Mouse (Mus musculus) forebrain, embryonic 14.5 days (tissue): Measurements from ENCODE around the gene Eppin. TPM values are rescaled to one million over a fixed set of nuclear protein-coding genes. Genes with fewer than 3 reads are reported as not detected.
A peak's percentile ranks its signal among the peaks of the same experiment; 100 is the strongest.
"Not testable (repeated sequence)": the region's sequence is repeated elsewhere in the genome, so short reads cannot be mapped to it uniquely, and the experiment has no call there.

Experiments
- ATAC-seq: fragments of 200-750 bp; cut with Nextera tagmentation; 2 replicates; pipeline ENCODE4 v1.8.0; 2017; ENCODE audit warnings: mild to moderate bottlenecking, moderate library complexity
- DNase-seq: peaks from one replicate; pipeline ENCODE4 v3.0.0-alpha.2; 2015; ENCODE audit warnings: low spot score
- H3K27ac ChIP-seq: fragments of 300-500 bp; sonication (generic); 2 replicates; pipeline ENCODE4 v1.5.1; 2014; ENCODE audit warnings: low read depth, mild to moderate bottlenecking, control low read depth, low read length, moderate library complexity
- H3K27me3 ChIP-seq: fragments of 300-500 bp; sonication (generic); replicated peaks from 2 replicates; pipeline ENCODE4 v1.6.1; 2014; ENCODE audit warnings: low read length, control low read depth, mixed read lengths; ENCODE audit not compliant: control insufficient read depth, insufficient read depth
- H3K36me3 ChIP-seq: fragments of 300-500 bp; sonication (generic); 2 replicates; pipeline ENCODE4 v1.6.1; 2014; ENCODE audit warnings: low read length, control low read depth; ENCODE audit not compliant: control insufficient read depth, insufficient read depth
- H3K4me1 ChIP-seq: fragments of 300-500 bp; sonication (generic); 2 replicates; pipeline ENCODE4 v1.6.1; 2014; ENCODE audit warnings: antibody characterized with exemption, low read length, control low read depth; ENCODE audit not compliant: control insufficient read depth, insufficient read depth
- H3K4me2 ChIP-seq: fragments of 300-500 bp; sonication (generic); 2 replicates; pipeline ENCODE4 v1.6.1; 2014; ENCODE audit warnings: mild to moderate bottlenecking, control low read depth, low read length
- H3K4me3 ChIP-seq: fragments of 300-500 bp; sonication (generic); 2 replicates; pipeline ENCODE4 v1.5.1; 2014; ENCODE audit warnings: low read depth, low read length, control low read depth
- H3K9ac ChIP-seq: fragments of 300-500 bp; sonication (generic); 2 replicates; pipeline ENCODE4 v1.6.1; 2014; ENCODE audit warnings: mild to moderate bottlenecking, low read length, control low read depth, moderate library complexity
- H3K9me3 ChIP-seq: fragments of 300-500 bp; sonication (generic); replicated peaks from 2 replicates; pipeline ENCODE4 v1.6.1; 2016; ENCODE audit warnings: low read length, control low read depth, mixed read lengths; ENCODE audit not compliant: control insufficient read depth
- WGBS: fragments of 180-500 bp; shearing (Covaris S2); extraction: QIAGEN DNeasy Blood & Tissue Kit; methylation state at CpG from one replicate; pipeline ENCODE4 v1.1.7; 2014; 5-methylcytosine and 5-hydroxymethylcytosine counted together
- polyA plus RNA-seq: library from polyadenylated mRNA; unstranded; fragments of >200 nt; fragmentation: Nextera tagmentation; extraction: Ambion mirVana; gene quantifications from 2 replicates; pipeline ENCODE4 v1.2.1, GENCODE M21; 2014

The Eppin gene
- polyA plus RNA-seq, 1 experiment from 2014 or later: not detected

DNA sequence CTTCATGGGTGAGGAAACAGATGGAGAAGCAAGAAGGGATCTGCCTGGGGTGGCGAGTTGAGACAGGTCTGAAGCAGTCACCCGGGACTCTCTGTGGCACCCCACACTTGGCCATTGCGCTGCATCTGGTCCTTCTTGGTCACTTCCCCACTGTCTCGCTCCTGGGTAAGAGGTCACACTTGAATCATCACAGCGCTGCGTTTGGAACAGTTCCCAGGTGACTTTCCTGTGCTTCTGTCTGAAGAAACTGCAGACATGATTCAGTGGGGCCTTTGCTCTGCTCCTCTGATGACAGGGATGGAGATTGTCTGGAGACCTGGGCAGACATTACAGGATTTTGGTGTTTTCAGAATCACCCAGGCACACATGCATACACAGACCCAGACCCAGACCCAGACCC, 15.4 kb upstream of the Eppin start:
- 78% methylated on average over 6 of the region's 6 CpGs for WGBS
- Histone ChIP-seq H3K4me1 (no peaks in the 10 kb centered on the region), H3K36me3 (no peaks in the 10 kb centered on the region), H3K4me2 (no peak overlapping the region), H3K27ac (no peak overlapping the region), H3K9me3 (no peaks in the 10 kb centered on the region), H3K27me3 (no peaks in the 10 kb centered on the region), H3K9ac (no peak overlapping the region), H3K4me3 (no peak overlapping the region)
- ATAC-seq (no peak), DNase-seq (no peak)

- DNase-seq (no peak), ATAC-seq (no peak)
- H3K4me3 ChIP-seq: no peak overlapping the region
- no peaks in the 10 kb centered on the region for H3K36me3 ChIP-seq
- no peak overlapping the region for H3K27ac ChIP-seq
- WGBS: 87% methylated on average over 8 of the region's 8 CpGs
- no peaks in the 10 kb centered on the region for H3K27me3 ChIP-seq
- no peaks in the 10 kb centered on the region for H3K9me3 ChIP-seq
- H3K4me1 ChIP-seq: no peaks in the 10 kb centered on the region
- no peak overlapping the region for H3K4me2 ChIP-seq
- H3K9ac ChIP-seq: no peak overlapping the region
Observed at GRCm38 (mm10) chr2:164604411-164604810, 11.0 kb upstream of the Eppin start.

DNA sequence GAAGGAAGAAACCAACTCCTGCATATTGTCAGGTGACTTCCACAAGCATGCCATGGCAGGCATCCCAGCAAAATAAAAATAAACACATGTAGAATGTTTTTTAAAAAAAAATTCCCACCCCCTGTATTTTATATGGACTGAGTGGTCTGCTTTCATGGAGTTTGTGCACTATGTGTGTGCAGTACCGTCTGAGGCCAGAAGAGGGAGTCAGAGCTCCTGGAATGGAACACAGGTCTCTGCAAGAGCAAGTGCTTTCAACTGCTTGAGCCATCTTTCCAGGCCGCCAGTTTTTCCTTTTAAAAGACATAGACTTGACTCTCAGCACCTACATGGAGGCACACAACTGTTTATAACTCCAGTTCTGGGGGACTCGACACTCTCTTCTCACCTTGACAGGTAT, 10.1 kb upstream of the Eppin start:
- H3K9ac ChIP-seq: no peak overlapping the region
- DNase-seq (no peak), ATAC-seq (no peak)
- 89% methylated on average over 3 of the region's 3 CpGs for WGBS
- H3K27me3 ChIP-seq: no peaks in the 10 kb centered on the region
- no peak overlapping the region for H3K27ac ChIP-seq
- H3K36me3 ChIP-seq: no peaks in the 10 kb centered on the region
- H3K4me3 ChIP-seq: no peak overlapping the region
- no peak overlapping the region for H3K4me2 ChIP-seq
- H3K9me3 ChIP-seq: no peaks in the 10 kb centered on the region
- no peaks in the 10 kb centered on the region for H3K4me1 ChIP-seq

DNA sequence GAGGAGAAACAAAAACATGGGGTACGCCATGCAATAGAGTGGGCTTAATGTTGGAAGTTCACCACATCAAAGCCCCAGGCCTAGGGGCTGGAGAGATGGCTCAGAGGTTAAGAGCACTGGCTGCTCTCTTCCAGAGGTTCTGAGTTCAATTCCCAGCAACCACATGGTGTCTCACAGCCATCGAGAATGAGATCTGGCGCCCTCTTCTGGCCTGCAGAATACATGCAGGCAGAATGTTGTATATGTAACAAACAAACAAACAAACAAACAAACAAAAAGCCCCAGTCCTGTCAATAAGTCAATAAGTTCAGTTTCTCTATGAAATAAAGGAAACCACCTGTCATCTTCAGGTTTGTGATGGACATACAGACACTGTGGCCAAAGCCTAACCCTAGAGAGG, 6.8 kb upstream of the Eppin start:
- 67% methylated on average over 3 of the region's 3 CpGs for WGBS
- H3K4me1 ChIP-seq: no peaks in the 10 kb centered on the region
- H3K4me2 ChIP-seq: no peak overlapping the region
- H3K27ac ChIP-seq: no peak overlapping the region
- H3K9ac ChIP-seq: no peak overlapping the region
- H3K27me3 ChIP-seq: no peaks in the 10 kb centered on the region
- H3K9me3 ChIP-seq: no peaks in the 10 kb centered on the region
- DNase-seq (no peak), ATAC-seq (no peak)
- no peak overlapping the region for H3K4me3 ChIP-seq
- H3K36me3 ChIP-seq: no peaks in the 10 kb centered on the region

DNA sequence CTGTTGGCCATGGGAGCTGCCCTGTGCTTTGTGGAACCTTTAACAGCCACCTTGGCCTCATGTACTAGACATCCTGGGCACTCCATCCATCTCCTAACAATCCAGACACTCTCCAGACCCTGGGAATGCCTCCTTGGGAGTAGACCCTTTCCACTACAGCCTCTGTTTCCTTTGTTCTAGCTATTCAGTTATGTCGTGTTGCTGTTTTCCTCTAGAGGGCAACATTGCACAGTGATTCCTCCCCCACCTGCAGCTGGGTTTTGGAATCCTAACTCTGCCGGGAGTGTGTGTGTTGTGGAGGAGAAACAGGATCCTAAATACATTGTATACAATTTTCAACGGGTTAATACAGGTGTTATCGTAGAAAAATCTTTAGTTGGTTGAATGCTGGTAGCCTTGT, 1.4 kb downstream of the Eppin start:
- 11% methylated on average over 4 of the region's 4 CpGs for WGBS
- ATAC-seq: peak; percentile 40; the same call in 1 of the 2 replicates

DNA sequence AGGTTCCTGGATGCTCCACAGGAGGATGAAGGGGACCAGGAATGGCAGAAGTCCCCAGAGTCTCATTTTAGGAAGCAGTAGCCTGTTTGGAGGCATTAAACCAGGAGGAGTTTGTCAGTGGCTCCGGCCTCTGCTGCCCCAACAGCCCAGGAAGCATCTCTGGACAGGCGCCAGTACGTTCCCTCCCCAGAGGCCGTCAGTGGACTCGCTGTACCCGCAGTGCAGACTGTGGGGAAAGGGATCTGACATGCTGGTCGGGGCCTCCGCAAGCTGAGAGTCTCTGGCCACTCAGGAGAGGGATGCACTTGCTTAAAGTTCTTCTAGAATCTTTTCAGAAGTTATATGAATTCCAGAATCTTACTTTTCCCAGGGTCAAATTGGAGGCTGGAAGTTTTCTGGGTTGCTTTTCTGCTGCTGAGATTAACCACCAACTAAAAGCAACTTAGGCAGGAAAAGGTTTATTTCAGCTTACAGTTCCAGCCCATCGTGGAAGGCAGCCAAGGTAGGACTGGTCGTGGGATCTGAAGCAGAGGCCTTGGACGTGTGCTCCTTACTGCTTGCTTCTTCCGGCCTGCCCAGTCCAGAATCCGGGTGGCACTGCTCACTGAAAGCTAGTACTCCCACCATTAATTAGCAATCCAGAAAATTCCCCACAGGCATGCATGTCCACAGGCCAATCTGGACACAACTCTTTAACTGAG, 8.2 kb downstream of the Eppin start, which contains the start of gene Wfdc6a:
Wfdc6a (minus strand) TSS at position 423 of the 701 bp plus-strand sequence.
- DNase-seq, H3K9me3 ChIP-seq, H3K4me3 ChIP-seq, H3K4me1 ChIP-seq, H3K4me2 ChIP-seq, ATAC-seq, H3K9ac ChIP-seq, H3K27me3 ChIP-seq, H3K27ac ChIP-seq, H3K36me3 ChIP-seq: not testable (repeated sequence)
- WGBS: 53% methylated on average over 13 of the region's 13 CpGs

More for the DNA sequence above, 1.4 kb downstream of the Eppin start:
- Histone ChIP-seq H3K4me3 (no peak overlapping the region), H3K9me3 (no peaks in the 10 kb centered on the region), H3K4me2 (no peak overlapping the region), H3K27me3 (no peaks in the 10 kb centered on the region), H3K9ac (no peak overlapping the region), H3K27ac (no peak overlapping the region), H3K36me3 (no peaks in the 10 kb centered on the region), H3K4me1 (no peaks in the 10 kb centered on the region)
- DNase-seq: peak; percentile 80

DNA sequence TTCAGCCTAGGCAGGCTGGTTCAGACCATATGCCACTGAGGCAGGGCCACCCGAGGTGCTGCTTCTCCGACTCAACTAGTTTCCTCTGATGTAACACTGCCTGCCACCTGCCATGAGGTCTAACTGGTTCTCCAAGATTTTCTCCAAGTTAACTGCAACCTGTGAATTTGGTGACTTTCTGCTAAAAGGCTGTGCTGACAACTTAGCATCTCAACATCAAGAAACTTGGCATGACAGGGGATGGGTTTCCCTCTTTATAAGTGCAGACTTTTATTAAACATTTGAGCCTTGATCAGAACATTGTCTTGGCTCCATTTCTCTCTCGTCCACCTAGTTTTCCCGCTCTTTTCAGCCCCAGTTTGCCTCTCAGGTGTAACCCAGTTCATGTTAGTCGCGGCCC, 20.0 kb downstream of the Eppin start, which contains the start of gene Spint3:
Spint3 (minus strand) TSS at position 101 of the 400 bp plus-strand sequence.
- not testable (repeated sequence) for ATAC-seq, H3K27ac ChIP-seq, H3K36me3 ChIP-seq, H3K27me3 ChIP-seq, H3K9ac ChIP-seq, H3K4me1 ChIP-seq, H3K4me3 ChIP-seq, H3K9me3 ChIP-seq, H3K4me2 ChIP-seq, DNase-seq
- 88% methylated on average over 6 of the region's 6 CpGs for WGBS

DNA sequence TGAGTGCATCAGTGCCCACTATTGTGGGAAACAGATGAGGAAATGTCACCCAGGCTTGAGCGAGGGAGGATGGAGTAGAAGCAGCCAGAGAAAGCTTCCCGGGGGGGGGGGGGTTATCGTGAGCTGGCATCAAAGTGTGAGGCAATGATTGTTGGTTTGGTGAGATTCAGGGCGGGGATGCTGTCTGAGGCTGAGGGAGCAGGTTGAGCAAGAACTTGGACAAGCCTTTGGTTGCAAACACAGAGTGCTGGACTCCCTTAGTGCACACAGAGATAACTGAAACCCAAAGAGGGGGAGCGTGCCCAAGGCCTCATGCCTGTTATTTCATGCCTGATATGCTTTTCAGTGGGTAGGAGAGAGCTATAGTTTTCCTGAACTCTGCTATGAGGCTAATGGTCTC, 25.9 kb downstream of the Eppin start:
- no peaks in the 10 kb centered on the region for H3K4me1 ChIP-seq
- no peak for ATAC-seq
- H3K36me3 ChIP-seq: no peaks in the 10 kb centered on the region
- no peak overlapping the region for H3K4me3 ChIP-seq
- no peaks in the 10 kb centered on the region; the same call in 1 of the 2 replicates for H3K27me3 ChIP-seq
- no peak overlapping the region for H3K27ac ChIP-seq
- H3K9me3 ChIP-seq: no peaks in the 10 kb centered on the region
- WGBS: 93% methylated on average over 5 of the region's 5 CpGs
- no peak for DNase-seq
- no peak overlapping the region for H3K4me2 ChIP-seq
- H3K9ac ChIP-seq: no peak overlapping the region

DNA sequence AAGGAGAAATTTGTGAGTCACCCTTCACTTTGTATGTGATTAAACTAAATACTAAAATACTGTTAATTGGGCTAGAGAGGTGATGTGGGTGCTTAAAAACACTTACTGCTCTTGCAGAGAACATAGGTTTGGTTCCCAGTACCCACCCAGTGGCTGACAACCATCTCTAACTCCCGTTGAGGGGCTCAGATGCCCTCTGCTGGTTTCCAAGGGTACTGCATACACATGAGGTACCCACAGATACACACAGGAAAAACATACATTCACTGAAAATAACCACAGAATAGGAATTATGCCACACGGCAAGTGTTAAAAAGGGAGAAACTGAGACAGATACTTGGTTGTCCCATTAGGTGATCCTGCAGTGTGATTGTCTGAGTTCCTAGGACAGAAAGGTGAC, 26.4 kb downstream of the Eppin start:
- Histone ChIP-seq H3K9me3 (no peaks in the 10 kb centered on the region), H3K27me3 (no peaks in the 10 kb centered on the region; the same call in 1 of the 2 replicates), H3K4me3 (no peak overlapping the region), H3K9ac (no peak overlapping the region), H3K4me1 (no peaks in the 10 kb centered on the region), H3K36me3 (no peaks in the 10 kb centered on the region), H3K4me2 (no peak overlapping the region), H3K27ac (no peak overlapping the region)
- ATAC-seq (no peak), DNase-seq (no peak)
- WGBS: 84% methylated on average over 2 of the region's 2 CpGs
